Mouse (Mus musculus) T-helper 2 cell (primary cell): Measurements from ENCODE around the gene Hormad2.

Source experiments
- in situ Hi-C: fragments of 300-600 bp; cut with MboI, MseI; formaldehyde crosslinking; loops from one replicate; pipeline ENCODE4 v1.15.1; 2025; ENCODE audit warnings: high pct_unique_total_duplicates

The Hormad2 gene

DNA sequence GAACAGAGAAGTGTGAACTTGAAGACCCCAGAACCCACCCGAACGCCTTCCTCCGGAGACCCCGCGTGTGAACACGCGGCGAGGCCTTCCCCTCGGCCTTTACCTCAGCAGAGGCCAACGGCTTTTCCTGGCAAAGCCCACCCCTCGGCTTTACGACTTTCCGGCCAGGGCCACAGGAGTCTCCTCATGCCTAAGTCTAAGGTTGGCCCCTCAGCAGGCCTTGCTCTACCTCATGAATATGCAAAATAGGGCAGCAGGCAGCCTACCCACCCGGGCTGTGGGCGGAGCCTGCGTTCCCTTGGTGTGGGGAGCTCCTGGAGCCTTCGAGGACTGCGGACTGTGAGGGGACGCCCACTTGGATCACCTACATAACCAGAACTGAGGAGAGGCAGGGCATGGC, at the start of gene Hormad2:
TSS of gene Hormad2 (minus strand) at position 128 of the 400 bp plus-strand sequence.
- in situ Hi-C loops: no loop called here

DNA sequence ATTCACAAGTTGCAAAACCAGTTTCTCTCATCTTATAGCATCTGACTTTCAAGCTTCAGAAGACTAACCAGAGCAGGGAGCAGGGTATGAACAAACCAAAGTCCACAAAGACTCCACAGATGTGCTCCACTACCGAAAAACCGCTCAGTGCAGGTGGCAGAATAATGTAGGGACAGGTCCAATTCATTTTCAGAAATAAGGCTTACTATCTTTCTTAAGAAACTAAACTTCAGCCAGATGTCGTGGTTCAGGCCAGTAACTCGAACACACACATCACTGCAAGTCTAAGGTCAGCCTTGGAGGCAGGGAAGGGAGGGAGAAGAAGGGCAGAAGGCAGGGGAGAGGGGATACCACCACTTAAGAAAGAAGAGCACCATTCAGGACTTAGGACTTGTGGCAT, 48.3 kb upstream of the Hormad2 start:
- in situ Hi-C loops: no loop called here

DNA sequence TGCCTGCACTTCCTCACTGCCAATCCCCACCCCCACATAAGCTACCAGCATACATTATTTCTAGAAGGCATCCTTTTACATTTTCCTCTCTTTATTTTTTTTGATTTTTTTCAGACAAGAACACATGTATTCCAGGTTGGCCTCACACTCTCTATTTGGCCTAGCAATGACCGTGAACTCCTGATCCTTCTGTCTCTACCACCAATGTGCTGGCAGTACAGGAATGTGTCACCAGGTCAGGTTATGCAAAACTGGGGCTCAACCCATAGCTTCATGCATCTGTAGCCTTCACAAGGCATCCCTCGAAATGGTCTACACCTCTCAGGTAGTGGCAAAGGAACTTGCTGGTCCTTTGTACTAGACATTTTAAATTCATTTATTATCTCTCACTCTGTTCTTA, 47.9 kb upstream of the Hormad2 start:
- in situ Hi-C loops: no loop called here

DNA sequence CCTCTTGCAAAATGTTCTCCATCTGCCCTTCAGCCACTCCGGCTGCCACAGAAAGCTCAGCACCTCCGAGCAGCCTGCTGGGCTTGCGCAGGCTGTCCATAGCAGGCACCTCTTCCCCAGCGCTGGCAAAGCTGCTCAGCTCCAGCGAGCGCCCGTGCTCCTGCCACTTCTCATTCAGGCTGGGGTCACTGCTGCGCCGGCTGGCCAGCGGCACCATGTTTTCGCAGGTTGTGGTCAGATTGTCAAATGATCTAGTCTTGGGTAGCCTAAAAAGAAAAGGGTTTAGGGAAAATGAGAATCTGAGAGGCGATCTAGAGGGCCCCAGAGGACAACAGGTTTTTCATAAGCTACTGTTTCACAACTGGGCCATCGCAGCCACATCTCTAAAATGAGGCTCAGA, 47.5 kb upstream of the Hormad2 start:
- in situ Hi-C loops: no loop called here

DNA sequence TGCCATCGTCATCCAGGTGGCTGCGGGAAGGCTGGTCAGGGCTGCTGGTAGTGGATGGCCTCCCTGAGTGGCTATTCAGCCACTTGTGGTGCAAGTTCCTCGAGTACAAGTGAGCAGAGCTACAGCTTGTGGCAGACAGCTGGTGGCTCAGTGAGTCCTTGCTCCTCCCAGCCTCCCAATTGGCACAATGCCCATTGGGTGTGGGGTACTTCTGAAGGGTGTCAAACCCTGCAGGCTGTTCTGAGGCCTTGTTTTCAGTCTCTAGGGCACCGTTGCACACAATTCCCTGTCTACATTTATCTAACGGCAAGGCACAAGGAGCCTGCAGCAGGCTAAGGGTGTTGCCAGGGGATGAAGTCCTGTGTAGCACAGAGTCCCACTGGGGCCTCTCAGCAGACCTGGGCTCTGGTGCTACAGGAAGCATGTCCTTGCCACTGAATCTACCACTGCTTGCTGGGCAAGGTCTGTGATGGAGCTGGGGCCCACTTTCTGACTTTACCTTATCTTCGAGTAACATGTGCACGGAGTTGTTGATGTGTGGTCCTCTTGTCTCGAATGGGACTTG, 46.6 kb upstream of the Hormad2 start:
- in situ Hi-C loops: no loop called here

DNA sequence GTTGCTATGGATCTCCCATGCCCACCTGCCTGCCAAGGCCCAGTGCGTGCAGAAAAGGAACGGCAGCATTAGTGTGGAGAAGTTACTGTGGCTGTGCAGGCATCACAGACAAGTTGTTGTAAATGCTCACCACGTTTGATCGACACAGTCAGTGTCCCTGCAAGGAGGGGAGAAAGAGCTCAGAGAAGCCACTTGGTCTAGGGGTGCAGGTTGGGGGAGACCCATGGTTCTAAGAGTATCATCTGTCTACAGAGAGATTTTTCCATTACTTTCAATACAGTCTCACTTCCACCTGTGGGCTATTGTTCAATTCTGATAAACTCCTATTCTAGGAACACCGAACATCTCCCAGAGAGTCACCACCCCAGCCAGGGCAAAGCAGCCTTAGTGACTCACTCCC, 43.6 kb upstream of the Hormad2 start:
- in situ Hi-C loops: no loop called here

DNA sequence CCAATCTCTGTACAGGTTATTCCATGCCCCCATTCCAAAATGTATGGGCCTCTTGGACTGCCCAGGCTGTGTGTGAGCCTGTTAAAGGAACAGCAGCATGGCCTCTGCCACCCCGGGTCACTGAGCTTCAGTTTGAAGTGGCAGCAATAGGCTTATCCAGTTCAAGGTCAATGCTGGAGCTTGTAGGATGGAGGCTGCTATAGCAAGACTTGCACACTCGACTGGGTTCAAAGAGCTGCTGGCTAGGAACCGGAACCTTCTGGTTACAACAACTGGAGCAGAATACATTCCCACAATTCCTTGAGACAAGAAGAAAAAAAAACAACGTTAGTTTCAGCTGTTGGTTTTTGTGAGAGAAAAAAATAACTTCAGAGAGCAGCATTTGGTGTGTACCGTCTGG, 41.7 kb upstream of the Hormad2 start:
- in situ Hi-C loops: no loop called here

DNA sequence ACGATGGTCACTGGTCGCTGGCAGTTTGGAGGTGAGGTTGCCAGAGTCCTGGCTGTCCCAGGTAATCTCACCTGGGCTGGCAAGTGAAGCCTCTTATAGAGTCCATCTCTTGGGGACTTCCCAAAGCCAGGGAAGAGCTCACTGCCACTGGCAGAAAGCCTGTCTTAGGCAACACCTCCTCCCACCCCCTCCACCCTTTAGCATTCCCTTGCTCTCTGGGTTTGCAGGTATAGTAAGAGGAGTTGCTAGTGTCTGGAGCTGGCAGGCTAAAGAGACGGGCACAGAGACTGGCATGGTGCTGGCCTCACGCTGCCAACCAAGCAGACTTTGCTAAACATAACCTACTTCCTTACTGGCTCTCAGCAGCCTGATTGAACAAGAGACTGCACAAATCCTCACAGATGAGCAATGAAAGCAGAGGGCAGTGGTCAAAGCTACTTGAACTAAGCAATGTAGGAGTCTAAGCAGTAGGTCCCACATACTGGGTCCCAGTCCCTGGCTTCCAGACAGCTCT, 35.3 kb upstream of the Hormad2 start:
- in situ Hi-C loops: no loop called here

DNA sequence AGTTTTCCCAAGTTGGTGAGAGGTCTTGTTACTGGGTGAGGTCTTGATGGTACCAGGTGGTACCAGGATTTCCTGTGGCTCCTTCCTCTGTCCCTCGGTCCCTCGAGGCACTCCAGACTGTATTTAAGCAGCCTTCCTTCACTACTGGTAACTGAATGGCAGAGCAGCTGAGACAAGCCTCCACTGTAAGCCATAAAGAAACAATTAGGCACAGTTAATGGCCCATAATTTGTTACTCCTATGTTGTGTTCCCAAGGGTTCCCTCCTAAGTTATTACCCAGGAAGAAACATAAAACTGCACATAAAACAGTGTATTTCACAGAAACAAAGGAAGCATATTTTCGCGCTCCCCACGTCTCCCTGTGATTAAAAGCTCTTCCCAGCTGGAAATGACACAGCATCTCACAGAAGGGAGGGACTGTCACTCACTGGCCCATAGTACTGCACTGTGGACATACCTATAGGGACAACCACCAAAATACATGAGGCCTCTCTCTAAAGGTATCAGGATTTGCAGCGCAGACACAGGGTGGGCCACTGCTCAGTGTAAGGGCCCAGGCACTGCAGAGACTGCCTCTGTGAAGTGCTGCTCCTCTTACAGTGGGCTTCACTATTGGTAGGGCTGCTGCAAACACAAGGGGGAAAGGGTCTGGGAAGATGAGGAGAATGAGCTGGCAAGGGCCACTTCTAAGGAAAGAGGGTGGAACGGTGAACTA, 31.7 kb upstream of the Hormad2 start:
- in situ Hi-C loops: no loop called here

DNA sequence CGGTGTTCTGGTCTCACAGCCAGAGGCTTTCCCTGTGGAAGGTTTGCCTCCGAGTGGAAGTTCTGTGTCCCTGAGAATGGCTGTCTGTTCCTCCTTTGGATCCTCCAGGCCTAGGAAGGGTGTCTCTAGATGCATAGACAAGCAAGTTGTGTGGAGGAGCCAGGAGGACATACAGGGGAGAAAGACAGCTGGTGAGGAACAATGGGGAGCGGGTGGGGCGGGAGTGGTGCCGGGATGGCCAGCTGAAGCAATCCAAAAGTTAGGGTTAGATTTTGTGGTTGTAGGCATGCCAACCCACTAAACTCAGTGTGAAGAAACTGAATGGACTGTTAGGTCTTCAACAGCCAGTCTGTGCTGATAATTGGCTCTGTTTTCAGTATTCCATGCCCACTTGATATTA, 30.8 kb upstream of the Hormad2 start:
- in situ Hi-C loops: no loop called here

DNA sequence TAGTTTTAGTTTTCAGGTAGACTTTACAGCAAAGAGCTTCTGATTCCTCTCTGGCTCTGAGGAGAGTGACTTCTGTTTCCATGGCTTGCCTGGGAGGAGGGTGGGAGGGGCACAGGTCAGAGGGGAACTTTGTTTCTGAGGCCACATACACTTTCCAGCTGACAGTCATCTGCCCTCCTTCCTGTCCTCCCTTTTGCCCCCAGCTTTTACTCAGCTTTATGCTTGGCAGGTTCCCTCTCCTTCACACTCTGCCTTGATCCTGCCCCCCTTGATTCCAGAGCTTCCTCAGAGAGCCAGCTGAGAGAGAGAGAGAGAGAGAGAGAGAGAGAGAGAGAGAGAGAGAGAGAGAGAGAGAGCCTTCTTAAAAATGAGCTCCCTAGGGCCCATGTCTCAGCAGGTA, 30.3 kb upstream of the Hormad2 start:
- in situ Hi-C loops: no loop called here

DNA sequence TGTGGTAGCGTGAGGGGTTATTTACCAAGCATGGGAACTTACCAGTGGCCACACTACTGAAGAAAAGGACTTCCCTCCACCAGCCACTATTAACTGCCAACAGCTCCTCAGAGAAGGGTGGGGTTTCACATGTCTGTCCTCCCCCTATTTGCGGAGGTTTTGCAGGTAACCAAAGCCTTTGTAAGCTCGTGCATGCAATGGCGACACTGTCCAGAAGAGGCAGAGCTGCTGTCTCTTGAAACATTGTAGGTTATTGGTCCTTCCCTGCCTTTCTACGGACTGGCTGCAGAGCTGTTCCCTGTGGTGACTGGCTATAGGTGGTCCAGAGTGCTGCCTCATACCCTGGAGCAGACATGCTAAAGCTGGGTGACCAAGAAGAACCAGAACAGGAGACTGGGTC, 28.2 kb upstream of the Hormad2 start:
- in situ Hi-C loops: no loop called here

DNA sequence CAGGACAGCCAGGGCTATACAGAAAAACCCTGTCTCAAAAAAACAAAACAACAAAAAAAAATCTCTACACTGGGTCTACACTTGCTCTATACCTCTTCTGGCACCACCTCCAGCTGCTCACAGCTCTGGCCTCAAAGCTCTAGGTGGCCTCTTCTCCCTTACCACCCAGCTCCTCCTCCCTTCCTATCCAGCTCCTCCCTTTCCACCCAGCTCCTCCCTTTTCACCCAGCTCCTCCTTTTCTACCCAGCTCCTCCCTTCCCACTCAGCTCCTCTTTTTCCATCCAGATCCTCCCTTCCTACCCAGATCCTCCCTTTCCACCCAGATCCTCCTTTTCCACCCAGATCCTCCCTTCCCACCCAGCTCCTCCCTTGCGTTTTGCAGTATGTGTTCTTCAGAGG, 26.5 kb upstream of the Hormad2 start:
- in situ Hi-C loops: no loop called here

DNA sequence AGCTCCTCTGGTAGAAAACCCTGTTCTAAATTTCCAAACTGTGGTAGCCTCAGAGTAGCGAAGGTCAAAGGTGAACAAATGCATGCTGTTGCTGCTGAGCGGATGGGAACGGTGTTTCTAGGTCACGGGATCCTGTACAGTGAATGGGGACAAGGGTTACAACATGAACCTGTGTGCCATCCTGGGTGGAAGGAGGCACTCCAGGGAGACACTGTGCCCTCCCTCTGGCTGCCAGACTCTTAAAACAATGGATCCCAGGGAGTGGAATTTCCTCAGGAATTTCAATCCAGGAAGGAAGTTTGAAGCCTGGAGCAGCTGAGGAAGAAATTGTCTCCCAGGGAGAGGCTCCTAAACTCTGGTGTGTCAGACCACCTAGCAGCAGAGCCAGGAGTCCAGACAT, 25.3 kb upstream of the Hormad2 start:
- in situ Hi-C loops: no loop called here

DNA sequence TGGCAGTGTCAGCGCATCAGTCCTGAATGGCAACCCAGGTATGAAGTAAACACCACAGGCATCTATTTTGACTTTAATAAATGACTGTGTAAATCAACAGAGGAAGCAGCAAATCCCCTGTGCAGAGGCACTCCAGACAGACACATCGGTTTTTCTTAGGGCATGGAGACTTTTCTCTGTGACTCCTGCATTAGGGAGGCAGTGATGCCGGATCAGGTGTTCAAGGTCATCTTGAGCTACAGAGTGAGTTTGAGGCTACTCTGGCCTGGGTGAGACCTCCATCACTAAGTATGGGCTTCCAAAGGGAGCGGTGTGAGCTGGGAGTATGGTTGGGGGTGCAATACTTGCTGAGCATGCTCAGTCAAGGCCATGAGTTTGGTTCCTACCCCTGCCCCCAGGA, 23.7 kb upstream of the Hormad2 start:
- in situ Hi-C loops: no loop called here

DNA sequence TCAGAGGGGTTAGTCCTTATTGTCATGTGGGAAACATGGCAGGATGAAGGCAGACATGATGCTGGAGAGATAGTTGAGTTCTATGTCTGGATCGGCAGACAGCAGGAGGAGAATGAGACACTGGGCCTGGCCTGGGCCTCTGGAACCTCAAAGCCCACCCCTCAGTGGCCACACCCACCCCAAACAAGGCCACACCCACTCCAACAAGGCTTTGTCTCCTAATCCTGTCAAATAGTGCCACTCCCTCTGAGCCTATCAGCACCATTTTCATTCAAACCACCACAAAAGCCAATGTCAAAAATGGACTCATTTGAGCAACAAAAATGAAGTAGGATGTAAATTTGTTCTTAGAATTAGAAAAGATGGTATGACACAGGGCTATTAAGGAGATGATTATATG, 23.3 kb upstream of the Hormad2 start:
- in situ Hi-C loops: no loop called here

DNA sequence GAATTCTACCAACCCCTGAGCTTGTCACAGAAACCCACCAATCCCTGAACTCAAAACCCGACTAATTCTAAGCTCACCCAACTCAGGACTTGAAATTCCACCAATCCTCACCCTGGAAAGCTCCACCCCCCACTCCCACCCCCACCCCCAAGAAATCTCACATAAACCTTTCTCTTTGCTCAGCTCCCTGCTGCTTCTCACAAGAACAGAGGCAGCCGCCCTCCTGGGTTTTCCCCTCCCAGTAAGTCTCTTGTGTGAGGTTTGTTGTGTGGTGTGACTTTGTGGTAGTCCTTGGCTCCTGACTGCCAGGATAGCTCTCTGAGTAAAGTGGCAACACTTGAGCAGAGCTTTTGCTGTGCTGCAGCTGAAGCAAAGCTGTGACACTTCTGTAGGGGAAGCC, 22.0 kb upstream of the Hormad2 start:
- in situ Hi-C loops: no loop called here

DNA sequence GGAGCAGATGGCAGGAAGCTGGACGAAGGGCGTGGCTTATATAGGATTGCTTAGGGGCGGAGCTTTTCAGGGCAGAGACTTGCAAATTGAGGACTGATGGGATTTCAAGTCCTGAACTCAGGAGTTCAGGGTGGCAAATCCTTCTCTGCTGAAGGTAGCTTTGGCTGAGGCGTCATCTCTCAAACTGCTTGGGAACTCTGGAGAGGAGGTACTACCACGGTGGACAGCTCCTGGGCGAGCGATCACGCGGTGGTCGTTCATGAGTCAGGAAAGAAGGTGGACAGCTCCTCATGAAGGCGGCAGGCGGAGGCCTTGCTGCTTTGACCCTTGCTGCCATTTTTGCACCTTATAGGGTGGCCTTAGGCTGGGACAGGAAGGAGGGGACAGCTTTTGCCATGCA, 20.2 kb upstream of the Hormad2 start:
- in situ Hi-C loops: no loop called here

DNA sequence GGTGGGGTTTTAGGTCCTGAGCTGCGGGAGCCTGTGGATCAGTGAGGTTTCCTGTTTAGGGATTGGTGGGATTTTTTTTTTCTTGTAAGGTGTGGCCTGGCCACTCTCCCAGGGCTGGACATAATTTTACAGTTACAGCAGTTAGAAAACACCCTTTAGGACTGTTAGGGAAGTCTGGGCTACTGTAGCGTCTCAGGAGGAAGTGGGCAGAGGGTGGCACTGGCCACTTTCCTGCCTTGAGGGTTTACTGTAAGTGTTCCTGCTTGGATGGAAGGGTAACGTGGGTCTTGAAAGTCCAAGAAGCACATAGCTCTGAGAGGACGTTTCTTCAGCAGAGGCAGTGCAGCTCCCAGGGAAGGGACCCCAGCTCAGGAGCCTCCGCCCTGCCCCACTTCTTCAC, 19.7 kb upstream of the Hormad2 start:
- in situ Hi-C loops: no loop called here

DNA sequence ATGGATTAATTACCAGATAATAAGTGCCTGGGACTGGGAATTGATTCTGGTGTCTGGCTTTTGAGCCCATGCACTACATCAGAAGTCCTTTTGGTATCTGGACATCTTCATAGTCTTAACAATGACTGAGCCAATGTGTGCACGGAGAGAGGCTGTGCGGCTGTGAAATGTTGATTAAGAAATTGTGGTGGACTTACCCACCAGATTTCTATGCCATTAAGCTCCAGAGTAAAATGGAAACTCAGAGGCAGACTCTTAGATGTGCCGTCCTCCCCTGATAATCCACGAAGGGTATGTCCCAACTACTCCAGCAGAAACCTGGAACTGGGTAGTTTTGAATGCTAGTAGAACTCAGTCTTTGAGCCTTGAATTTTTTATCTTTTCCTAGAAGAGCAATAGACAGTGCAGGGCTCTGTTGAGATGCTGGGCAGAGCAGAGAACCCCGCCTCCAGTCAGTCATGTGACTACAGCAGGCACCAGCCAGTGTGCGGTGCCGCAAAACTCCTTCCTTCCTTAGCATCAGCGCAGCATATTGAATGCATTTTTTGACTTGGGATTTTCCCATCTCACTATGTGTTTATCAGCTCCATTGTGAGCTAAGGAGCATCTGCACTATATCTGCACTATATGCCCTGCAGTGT, 14.1 kb upstream of the Hormad2 start:
- in situ Hi-C loops: loop anchor here (5.0 kb wide), 2 partner anchors 77 to 198 kb away; partner anchors contain the start of gene Lif

DNA sequence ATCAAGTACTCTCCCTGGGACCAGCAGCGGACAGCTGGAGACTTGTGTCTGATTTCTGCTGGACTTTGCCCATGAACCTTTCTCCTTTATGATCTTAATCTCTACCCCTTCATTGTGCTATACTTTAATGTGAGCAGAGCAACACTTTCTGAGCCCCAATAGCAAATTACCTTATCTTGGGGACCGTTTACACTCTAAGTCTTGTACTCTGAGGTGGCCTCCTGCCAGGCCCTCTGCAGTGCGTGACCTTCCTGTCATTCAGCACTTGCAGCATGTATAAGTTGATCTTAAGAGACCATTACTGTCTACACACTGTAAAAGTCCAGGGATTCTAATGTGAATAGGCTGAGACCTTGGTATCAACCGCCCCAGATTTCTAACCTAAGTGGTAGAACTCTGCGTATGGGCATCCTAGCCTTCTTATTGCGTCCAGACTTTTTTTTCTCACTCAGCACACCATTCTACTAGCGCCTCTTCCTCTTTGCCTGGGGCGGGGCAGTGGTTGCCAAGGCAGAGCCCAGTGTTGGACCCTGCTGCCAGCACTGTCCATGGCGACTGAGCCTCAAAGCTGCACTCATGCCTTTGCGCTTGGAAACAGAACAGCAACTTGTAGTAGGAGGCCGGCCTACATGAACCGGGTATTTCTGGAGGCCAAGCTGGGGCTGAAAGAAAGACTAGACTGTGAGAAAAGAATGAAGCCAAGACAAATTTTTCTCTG, 11.7 kb upstream of the Hormad2 start:
- in situ Hi-C loops: loop anchor here (5.0 kb wide), 2 partner anchors 80 to 195 kb away; partner anchors contain the start of gene Lif

DNA sequence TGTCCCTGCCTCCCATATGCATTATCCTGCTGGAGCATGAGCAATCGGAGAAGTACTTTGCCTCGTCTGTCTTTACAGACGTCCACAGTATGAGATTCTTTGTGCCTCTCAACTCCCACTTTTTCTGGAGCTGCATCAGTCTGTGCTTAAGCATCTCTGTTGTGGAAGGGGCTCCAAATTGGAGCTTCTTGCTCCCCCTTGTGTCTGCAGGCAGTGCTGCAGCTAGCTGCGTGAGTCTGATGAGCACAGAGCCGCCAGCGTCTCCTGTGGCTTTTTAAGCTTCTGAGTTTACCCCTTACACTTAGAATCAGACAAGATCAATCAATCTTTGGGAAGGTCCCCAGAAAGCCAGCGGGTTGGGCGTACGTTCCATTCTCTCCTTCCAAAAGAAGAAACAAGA, 10.2 kb upstream of the Hormad2 start:
- in situ Hi-C loops: loop anchor here (5.0 kb wide), 2 partner anchors 81 to 194 kb away; partner anchors contain the start of gene Lif
